Mouse (Mus musculus): Measurements from ENCODE around the gene Gm11627.
"Not testable (repeated sequence)": the region's sequence is repeated elsewhere in the genome, so short reads cannot be mapped to it uniquely, and the experiment has no call there.

Gm11627 gene

DNA sequence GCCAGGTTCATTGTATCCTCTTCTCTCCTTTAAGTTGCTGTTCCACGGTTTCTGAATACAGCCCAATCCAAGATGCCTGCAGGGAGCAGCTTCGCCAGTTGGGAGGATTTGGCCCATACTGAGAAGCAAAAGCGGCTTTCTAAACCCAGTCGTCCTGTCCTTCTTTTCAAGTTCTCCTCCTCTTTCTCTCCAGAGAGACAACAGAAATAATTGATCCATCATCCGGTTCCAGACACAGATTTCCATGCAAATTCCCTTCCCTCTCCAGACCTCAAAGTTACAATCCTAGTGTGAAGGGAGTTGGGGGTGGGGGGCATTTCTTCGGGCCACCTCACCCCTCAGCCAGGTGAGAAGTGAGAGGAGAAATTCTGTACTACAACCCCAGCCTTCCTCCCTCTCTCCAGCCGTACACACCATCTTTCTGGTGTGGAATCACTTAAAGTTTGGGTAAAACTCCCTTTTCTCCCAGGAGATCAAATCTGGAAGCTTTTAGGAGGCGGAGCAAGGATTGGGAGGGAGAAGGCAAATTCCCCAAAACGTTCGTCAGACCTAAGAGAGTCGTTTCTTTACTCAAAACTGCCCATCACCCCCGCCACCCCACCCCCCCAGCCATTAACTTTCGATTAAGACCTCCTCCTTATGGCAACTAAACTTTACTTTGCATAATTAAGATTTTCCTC lies 23.7 kb upstream of the Gm11627 start:
- DNase-seq: no peak

DNA sequence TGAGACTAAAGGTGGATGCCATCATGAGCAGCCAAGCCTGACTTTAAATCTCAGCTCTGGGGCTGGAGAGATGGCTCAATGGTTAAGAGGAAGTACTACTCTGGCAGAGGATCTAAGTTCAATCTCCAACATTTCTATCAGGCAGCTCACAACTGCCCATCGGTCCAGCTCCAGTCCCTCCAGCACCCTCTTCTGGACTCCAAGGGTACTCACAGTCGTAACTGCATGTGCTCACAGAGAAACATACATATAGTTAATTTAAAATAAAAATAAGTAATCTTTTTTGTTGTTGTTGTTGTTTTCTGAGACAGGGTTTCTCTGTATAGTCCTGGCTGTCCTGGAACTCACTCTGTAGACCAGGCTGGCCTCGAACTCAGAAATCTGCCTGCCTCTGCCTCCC lies 20.7 kb upstream of the Gm11627 start:
- no peak for DNase-seq

DNA sequence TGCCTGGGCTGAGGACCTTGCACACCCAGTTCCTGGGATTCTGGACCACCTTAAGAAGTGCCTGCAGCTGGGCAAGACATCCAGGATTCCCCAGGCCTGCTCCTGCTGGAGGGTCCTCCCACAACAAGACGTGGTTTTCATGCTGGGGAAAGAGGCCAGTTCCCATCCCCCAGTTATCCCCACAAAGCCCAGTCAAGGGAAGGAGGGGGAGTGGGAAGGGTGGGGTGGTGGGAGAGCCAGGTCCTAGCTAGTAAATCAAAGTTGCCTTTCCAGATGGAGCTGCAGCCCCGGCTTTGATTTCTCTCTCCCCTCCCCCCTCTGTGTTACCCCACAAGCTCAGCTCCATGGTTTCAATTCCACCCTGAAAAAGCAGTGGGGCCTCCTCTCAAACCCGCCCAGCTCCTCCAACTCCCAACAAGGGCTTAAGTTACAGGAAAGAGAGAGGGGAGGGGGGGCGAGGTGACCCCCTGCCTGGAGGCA lies 16.1 kb upstream of the Gm11627 start:
- DNase-seq: no peak

DNA sequence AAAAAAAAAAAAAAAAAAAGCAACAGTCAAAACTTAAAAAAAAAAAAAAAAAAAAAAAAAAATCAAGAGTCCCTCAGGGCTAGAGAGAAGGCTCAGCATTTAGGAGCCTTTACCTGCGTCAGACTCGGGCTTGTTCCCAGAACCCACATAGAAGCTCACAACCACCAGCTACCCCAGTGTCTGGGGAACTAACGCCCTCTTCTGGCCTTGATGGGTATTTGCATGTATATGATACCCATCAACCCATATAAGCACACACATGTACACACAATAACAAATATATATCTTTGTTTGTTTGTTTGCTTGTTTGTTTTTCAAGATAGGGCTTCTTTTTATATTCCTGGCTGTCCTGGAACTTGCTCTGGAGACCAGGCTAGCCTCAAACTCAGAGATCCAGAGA lies 8.3 kb upstream of the Gm11627 start:
- no peak for DNase-seq

DNA sequence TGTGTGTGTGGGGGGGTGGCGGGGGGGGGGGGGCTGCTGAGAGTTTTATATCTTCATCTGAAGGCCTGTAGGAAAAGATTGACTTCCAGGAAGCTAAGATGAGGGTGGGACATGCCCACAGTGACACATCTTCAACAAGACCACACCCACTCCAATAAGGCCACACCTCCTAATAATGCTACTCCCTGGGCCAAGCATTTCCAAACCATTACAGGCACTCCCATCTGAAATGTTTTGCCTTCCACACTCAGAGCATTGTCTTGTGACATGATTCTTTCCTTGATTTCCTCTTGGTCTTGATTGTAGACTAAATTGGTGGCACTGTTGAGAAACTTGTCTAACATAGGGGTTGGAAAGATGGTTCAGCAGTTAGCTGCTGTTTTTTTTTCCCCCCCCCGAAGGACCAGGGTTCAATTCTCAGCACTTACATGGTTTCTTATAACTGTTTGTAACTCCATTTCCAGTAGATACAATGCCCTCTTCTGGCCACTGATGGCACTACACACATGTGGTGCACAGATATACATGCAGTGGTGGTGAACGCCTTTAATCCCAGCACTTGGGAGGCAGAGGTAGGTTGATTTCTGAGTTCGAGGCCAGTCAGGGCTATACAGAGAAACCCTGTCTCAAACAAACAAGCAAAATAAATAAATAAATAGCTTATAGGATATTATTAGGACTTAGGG lies 7.3 kb upstream of the Gm11627 start:
- DNase-seq: no peak

DNA sequence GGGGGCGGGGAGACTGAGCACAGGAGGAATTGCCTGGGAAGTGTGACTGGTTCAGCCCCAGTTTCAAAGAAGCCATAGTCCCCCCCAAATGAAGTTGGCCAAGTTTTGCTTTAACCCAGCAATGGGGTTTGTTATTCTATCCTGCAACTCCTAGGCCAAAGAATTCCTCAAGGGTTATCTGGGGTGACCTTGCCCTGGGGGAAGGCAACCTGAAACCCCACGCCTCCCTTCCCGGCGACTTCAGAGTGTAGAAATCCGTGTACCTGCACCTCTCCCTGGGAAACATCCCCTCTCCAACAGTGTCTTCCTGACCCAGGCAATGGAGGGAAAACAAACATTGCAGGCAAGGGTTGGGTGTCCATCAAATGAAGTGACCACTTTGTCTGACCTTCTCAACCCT lies 3.5 kb upstream of the Gm11627 start:
- no peak for DNase-seq

DNA sequence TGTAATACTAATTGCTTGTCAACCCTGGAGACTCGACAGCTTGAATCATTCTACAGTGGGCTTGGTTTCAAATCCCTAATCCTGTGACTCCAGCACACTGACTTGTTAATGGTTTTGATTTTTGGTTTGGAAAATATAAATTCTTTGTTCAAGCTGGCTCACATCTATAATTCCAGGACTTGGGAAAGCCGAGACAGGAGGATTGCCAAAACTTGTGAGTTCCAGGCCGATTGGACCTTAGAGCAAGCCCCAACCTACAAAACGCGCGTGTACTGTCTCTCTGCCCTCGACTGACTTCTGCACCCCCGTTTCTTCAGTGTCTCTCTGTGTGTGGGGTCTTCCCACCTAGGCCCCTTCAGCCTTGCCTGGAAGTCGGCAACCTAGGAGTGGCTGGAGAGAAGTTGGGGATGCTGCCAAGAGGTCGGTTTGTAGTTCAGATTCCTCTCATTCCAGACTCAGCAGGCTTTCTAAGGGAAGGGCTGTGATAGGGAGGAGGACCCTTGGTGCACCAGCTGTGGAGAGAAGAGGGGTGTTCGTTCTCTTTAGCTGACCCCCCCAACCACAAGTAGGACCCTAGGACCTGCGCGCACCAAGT lies 2.9 kb upstream of the Gm11627 start:
- no peak for DNase-seq

DNA sequence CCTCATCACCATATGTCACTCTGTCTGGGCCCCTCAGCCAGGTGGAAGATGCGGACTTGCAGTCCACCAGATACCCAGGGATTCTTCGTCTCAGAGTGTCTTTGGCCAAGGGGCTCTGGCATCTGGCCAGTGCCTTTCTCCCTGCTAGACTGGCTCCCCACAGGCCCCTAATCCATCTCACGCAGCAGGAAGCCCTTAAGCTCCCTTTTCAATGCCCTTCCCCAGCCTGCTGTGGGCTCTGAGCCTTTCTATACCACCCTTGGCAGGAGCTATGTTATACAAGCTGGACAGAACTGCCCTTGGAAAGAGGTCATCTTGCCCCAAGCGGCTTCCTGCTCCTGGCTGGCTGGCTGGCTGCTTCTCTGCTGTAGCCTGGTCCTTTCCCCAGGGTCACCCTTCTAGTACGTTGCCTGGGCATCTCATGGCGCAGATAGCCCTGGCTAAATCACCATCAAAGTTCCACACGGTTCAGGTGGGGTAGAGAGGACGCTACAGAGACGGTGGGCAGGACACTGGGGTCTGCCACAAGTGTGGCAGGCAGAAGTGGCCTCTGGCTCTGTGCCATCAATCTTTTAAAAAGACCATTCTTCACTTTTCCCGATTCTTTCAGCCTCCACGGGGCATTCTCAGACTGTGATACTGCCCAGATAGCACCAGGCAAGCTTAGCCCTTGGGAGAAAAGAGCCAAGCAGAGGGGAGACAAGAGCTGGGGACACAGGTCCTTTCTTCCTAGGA lies 2.2 kb upstream of the Gm11627 start:
- DNase-seq: no peak

DNA sequence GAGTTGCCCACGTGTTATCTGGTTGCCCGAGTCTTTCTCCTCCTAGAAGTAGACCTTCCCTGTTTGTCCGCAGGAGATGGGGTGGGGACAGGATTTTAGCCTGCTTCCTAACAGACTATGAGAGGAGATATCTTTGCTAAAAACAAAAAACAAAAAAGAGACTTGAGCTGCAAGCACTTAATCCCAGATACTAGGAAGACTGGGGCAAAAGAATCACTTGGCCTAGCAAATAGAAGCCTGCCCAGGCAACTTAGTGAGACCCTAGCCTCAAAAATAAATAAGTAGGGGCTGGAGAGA lies 721 bp upstream of the Gm11627 start:
- no peak for DNase-seq

DNA sequence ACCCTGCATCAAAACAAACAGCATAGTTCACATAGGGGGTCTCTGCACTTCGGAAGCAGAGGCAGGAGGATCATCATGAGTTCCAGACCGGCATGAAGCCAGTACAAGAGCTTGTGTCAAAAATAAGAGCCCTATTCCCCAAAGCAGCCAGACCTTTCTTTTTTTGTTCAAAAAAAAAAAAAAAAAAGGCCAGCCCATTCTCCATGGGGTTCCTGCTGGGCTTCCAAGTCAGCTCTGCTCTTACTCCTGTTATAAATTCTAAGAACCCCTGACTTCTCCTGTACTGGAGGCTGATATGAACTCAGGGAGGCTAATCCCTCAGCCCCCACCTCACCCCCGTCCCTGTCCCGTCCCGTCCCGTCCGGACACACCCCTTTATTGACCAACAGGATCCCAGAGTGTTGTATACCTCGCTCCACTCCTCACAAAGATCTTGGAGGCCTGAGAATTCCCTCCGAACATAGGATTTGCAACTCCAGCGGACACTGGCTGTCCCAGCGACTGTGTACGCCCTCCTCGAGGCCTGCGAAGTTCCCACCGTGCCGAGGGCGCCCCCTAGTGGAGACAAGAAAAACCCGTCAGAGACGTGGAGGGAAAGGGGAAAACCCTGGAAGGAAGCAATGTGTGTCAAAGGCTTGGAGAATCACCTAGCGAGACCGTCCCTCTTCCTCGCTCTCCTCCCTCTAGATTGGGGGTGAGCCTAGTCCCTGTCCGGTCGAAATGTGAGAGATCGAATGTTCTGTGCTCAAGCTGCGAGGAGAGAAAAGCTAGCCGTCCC lies 731 bp downstream of the Gm11627 start:
- DNase-seq: peak; percentile 75

DNA sequence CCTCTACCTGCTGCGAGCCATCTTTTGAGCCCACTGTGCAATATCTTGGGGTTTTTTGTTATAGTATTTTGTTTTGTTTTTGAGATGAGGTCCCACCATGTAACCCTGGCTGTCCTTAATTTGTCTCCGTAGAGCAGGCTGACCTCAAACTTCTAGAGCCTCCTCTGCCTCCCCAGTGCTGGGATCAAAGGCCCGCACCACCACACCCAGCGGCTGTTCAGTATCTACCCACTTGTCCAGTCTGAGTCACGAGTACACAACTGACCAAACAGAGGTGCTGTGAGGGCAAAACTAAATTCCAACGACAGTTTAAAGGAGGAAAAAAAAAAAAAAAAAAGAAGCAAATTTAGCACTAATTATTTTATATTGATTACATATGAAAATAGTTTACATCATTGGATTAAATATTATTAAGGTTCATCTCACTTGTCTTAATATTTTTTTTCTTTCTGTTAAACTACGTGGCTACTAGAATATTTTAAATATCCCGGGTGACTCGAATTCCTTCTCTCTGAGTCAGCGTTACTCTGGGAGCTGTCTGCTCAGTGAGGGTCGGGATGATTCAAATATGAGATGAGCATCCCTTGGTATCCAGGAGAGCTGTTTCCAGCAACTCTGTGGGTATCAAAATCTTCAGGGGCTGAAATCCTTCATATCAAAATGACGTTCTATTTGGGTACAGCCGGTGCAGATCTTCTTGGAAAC lies 3.1 kb downstream of the Gm11627 start:
- no peak for DNase-seq

DNA sequence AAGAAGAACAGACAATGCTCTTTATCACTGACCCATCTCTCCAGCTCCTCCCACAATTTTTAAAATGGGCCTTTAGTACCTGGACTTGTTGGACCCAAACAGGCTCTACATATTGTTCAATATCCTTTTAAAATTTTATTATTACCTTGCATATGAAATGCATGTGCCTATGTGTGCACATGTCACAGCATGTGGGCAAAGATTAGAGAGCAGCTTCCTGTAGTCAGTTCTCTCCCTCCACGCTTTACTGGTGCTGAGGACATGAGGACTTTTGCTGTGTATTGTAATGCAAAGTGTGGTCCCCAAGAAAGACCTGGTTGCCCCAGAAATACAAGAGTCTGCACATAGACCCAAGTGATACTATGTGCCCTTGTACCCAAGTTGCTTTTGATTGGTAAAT lies 4.2 kb downstream of the Gm11627 start:
- DNase-seq: no peak

DNA sequence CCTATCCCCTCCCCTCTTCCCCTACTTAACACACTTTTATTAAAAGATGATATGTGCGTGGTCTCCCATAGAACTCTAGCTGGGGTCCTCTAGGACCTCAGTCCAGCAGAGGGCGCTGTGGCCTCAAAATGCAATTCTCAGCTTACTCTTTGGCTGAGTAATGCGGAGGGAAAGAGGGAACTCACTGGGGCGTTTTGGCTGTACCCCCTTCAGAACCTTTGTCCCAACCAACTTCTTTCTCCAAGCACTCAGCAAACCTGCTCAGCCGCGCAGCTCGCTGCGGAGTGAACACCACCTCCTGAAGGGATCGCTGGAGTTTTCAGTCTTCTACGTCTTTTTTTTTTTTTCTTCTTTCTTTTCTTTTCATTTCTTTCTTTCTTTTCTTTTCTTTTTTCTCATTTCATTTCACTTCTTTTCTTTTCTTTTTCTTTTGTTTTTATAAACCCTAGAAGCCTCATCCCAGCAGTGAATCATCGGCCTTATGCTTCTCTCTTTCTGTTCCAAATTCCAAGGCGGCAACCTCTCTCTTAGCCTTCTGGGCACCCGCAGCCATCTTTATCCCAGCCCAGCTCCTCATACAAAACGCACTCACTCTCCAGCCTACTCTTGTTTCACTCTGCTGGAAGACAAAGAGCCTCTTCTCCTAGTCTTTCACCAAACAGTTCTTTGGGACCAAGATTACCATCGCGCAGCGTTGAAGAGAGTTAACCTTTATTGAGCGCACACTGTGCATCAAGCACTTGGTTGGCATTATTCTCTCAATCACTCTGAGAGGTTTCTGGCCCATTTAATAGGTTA lies 6.2 kb downstream of the Gm11627 start:
- peak; percentile 90 for DNase-seq

DNA sequence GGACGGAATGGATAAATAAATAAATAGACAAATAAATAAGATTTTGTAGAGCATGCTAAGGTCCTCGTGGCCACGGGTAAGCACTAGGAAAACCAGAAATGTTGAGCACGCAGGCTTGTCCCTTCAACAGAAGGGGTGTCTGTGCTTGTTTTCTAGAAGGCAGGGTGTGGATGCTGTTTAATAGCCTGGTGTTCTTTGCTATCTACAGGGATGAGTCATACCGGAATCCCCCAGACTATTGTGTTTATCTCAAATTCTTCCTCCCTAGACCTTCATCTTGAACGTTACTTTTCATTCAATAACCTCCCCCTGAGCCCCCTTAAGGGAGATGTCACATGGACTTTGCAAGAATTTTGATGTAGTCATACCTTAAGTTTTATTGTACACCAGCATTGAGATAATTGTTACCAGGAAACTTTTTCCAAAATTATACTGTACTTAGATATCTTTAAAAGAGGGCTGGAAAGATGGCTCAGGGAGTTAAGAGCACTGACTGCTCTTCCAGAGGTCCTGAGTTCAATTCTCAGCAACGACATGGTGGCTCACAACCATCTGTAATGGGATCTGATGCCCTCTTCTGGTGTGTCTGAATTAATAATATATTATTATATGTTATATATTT lies 10.4 kb downstream of the Gm11627 start:
- DNase-seq: no peak

DNA sequence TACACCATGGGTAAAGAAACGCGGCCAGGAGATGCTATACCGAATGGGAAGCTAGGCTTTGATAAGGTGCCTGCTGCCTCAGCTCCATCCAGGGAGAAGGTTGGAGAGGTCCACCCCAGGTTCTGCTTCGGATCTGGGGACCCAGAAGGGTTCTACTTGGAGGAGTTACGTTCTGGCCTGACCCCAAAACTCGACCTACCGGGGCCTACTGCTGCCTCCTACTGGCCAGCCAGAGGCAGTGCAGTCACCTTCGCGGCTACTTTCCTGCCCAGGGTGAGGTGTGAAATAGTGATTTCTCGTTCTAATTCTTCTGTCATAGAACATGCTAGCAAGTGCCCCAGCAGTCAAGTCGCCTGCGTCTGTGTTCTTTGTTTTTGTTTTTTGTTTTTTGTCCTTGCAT lies 11.1 kb downstream of the Gm11627 start:
- DNase-seq: no peak

DNA sequence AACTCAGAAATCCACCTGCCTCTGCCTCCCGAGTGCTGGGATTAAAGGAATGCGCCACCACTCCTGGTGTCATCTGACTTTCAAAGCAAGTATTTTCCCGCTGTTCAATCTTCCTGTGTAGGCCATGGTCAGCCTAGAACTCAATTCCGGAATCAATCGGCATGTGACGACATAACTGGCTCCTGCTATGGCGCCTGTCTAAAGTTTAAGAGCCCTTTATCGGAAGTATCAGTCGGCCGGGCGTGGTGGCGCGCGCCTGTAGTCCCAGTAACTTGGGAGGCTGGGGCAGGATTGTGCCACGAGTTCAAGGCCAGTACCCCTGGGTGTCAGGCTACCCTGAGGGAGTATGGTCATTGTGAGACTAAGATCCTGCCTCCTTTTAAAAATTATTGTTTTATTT lies 11.5 kb downstream of the Gm11627 start:
- DNase-seq: no peak

DNA sequence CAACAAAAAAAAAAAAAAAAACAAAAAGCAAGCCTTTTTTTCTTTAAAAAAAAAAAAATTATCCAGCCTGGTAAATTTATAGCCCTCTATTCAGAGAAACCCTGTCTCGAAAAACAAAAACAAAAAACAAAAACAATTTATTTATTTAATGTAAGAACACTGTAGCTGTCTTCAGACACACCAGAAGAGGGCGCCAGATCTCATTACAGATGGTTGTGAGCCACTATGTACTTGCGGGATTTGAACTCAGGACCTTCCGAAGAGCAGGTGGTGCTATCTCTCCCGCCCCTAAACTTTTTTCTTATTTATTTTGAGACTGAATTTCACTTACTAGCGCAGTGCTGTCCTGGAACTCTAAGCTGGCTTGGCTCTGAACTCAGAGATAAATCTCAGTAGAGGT lies 12.1 kb downstream of the Gm11627 start:
- DNase-seq: no peak

DNA sequence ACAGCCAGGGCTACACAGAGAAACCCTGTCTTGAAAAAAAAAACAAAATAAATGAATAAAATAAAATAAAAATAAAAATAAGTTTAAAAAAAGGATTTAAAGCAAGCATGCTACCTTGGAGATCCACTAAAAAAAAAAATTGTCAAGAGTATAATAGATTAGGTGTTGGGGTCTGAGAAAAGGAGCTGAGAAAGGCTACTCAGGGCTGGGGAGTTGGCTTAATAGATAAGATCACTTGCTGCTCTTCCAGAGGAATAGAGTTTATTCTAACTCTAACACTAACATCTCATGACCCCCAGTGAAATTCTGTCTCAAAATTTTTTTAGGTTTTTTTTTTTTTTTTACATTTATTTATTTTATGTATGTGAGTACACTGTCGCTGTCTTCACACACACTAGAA lies 13.0 kb downstream of the Gm11627 start:
- no peak for DNase-seq

DNA sequence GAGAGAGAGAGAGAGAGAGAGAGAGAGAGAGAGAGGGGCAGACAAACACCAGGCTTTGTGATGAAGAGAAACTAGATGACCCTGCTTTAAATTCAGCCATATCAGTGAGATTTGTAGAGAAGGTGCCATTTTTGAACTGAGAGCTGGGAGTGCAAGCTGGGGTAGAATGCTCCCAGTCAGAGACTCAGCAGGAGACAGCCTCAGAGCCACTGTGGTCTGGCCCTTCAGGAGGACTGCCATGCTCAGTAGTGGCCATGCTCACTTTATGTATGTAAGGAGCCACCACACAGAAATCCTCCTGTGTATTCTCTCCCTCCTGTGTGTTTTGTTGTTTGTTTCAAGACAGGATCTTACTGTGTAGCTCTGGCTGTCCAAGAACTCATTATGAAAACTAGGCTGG lies 13.5 kb downstream of the Gm11627 start:
- DNase-seq: no peak

DNA sequence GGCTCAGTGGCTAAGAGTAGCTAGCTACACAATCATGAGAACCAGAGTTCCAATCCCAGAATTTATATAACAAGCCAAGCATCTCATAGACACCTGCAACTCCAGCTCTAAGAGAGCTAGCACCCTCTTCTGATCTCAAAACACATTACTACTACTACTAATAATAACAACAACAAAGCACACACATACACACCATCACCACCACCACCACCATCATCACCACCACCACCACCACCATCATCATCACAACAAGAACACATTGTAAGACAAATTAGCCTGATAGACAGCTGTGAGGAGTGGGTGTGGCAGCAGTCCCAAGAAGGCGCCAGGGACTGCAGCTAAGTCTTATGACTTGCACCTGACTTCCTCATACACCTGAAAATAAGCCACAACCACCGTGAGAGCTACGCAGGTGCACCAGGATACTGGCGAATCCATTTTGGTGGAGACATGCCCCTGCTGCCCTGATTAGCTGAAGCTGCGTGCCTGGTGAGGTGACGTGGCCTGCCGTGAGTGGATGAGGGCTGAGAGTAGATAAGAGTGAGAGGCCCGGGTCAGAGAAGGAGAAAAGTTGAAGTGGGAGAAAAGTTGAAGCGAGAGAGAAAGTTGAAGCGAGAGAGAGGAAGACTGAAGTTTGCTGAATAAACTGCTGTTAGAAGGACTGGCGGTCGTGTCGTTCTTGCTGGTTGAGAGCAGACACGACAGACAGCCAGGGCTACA lies 14.1 kb downstream of the Gm11627 start:
- not testable (repeated sequence) for DNase-seq

Measured in right cerebral cortex, postnatal 14 days (tissue).